Mouse (Mus musculus): ENCODE results near the gene Tpm4. TPM values are rescaled to one million over a fixed set of nuclear protein-coding genes. Genes with fewer than 3 reads are reported as not detected.

Tpm4 gene
- total and polyA plus RNA-seq, 3 experiments = 49.9 to 106 (median 81.4) TPM

DNA sequence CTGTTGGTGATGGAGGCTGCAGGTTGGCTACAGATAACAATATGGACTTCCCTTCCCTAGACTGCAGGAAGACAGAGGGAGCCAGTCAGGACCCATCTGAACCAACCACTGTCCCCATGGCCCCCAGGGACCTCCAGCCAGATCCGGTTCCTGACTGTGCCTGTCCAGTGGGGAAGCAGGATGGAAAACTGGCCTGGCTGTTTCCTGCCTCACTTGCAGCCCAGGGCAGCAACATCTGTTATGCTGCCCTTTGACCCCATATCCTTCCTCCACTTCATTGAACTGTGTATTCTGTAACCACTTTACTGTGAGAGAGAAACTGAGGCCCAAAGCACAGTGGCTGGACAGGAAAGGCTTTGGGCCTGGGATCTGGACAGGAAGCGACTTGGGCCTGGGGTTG is 3.5 kb upstream of the Tpm4 start:
- WGBS = 51% methylated on average over 2 of the region's 2 CpGs
- H3K79me2 ChIP-seq (replicated peaks; ENCODE audit: control insufficient read depth, insufficient read depth, low read length) = 0 out of 2 replicates have a peak, but pooled peaks cover 2% of the 10 kb centered on the region
- H3K4me1 ChIP-seq (ENCODE audit: control insufficient read depth, insufficient read depth, low read length) = peaks cover 5% of the 10 kb centered on the region
- no peaks in the 10 kb centered on the region for H3K36me3 ChIP-seq (ENCODE audit: control insufficient read depth, insufficient read depth, low read length)
- DNase-seq = peak in 1 of 2 experiments; percentile 40
- intact Hi-C loops (cut with DNase I) = no loop called here
- no peaks in the 10 kb centered on the region for H3K27me3 ChIP-seq (ENCODE audit: control insufficient read depth, insufficient read depth, low read length)
- TF ChIP-seq POLR2A (IDR thresholded peaks at IDR 0.05; ENCODE audit: insufficient read depth, low read depth, low read length) (no peak), EP300 (IDR thresholded peaks at IDR 0.05; ENCODE audit: insufficient read depth, low read depth, low read length) (no peak), CTCF (IDR thresholded peaks at IDR 0.05) (no peak)
- H3K4me3 ChIP-seq = no peak overlapping the region
- H3K27ac ChIP-seq = peak overlapping the region; percentile 20
- no peak overlapping the region for H3K9ac ChIP-seq (ENCODE audit: low read depth, low read length)

DNA sequence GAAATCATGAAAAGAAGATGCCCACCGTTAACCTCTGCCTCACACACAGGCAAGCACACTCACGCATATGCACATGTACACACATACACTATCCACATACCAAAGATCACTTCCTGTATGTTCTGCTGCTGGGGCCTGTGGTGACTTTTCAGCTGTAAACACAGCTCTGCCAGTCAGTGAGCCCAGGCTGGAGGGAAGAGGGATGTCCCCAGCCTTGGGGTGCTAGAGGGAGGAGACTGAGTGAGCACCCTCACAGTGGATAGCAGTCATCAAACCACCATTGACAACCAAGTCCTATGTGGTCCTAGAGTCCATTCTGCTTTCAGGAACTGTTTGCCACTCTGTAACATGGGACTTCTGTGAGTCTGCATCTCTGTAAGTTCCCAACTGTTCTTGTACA is 2.9 kb upstream of the Tpm4 start:
- TF ChIP-seq EP300 (IDR thresholded peaks at IDR 0.05; ENCODE audit: insufficient read depth, low read depth, low read length) (no peak), POLR2A (IDR thresholded peaks at IDR 0.05; ENCODE audit: insufficient read depth, low read depth, low read length) (no peak), CTCF (IDR thresholded peaks at IDR 0.05) (no peak)
- Histone ChIP-seq H3K36me3 (ENCODE audit: control insufficient read depth, insufficient read depth, low read length) (no peaks in the 10 kb centered on the region), H3K27me3 (ENCODE audit: control insufficient read depth, insufficient read depth, low read length) (no peaks in the 10 kb centered on the region), H3K27ac (peak overlapping the region; percentile 20; the same call in 1 of the 2 replicates), H3K4me1 (ENCODE audit: control insufficient read depth, insufficient read depth, low read length) (peaks cover 5% of the 10 kb centered on the region), H3K9ac (ENCODE audit: low read depth, low read length) (no peak overlapping the region), H3K4me3 (no peak overlapping the region), H3K79me2 (replicated peaks; ENCODE audit: control insufficient read depth, insufficient read depth, low read length) (0 out of 2 replicates have a peak, but pooled peaks cover 2% of the 10 kb centered on the region)
- intact Hi-C loops (cut with DNase I) = no loop called here
- WGBS = 78% methylated on average over 2 of the region's 2 CpGs
- no peak for DNase-seq

DNA sequence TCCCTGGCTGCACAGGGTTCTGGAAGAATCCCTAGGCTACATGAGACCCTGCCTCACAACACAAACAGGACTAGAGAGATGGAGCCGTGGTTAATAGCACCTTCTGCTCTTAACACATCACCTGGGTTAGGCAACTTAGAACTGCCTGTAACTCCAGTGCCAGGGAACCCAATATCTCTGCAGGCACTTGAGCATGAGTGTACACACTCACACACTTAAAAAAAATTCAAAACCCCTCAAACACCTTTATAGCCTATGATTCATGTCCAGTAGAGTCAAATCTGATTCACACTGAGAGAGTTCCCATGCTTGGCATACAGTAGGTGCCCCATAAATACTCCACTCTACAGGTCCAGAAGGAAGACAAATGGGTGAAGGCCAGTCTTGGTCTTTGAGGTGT is 2.4 kb upstream of the Tpm4 start:
- H3K9ac ChIP-seq (ENCODE audit: low read depth, low read length) = no peak overlapping the region
- no peak overlapping the region for H3K27ac ChIP-seq
- H3K36me3 ChIP-seq (ENCODE audit: control insufficient read depth, insufficient read depth, low read length) = no peaks in the 10 kb centered on the region
- no peak for TF ChIP-seq EP300 (IDR thresholded peaks at IDR 0.05; ENCODE audit: insufficient read depth, low read depth, low read length)
- no peak for TF ChIP-seq POLR2A (IDR thresholded peaks at IDR 0.05; ENCODE audit: insufficient read depth, low read depth, low read length)
- no peak for TF ChIP-seq CTCF (IDR thresholded peaks at IDR 0.05)
- H3K27me3 ChIP-seq (ENCODE audit: control insufficient read depth, insufficient read depth, low read length) = no peaks in the 10 kb centered on the region
- no peak for DNase-seq
- peaks cover 8% of the 10 kb centered on the region for H3K4me1 ChIP-seq (ENCODE audit: control insufficient read depth, insufficient read depth, low read length)
- 0 out of 2 replicates have a peak, but pooled peaks cover 2% of the 10 kb centered on the region for H3K79me2 ChIP-seq (replicated peaks; ENCODE audit: control insufficient read depth, insufficient read depth, low read length)
- WGBS = 96% methylated on average over 1 of the region's 1 CpGs
- H3K4me3 ChIP-seq = no peak overlapping the region
- intact Hi-C loops (cut with DNase I) = no loop called here

DNA sequence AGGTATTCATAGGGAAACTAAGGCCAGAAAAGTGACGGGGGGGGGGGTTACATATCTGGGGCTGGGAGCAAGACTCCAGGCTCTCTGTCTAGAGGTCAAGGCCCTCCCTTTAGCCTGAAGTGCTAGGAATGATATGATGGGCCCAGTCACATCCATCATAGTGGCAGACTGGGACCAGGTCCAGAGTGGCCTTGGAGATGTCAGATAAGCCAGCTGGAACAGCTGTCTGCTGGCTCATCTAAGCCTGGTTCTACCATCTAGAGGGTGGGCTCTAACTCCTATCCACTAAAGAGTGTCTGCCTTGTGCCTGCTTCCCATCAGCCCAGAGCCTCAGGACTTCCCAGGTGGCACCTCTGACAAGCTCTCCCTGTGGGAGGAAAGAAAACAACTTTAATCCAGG is 1.9 kb upstream of the Tpm4 start:
- DNase-seq = no peak
- Histone ChIP-seq H3K27ac (no peak overlapping the region), H3K9ac (ENCODE audit: low read depth, low read length) (no peak overlapping the region), H3K36me3 (ENCODE audit: control insufficient read depth, insufficient read depth, low read length) (no peaks in the 10 kb centered on the region; the same call in 1 of the 2 replicates), H3K27me3 (ENCODE audit: control insufficient read depth, insufficient read depth, low read length) (no peaks in the 10 kb centered on the region), H3K4me3 (no peak overlapping the region), H3K4me1 (ENCODE audit: control insufficient read depth, insufficient read depth, low read length) (peaks cover 11% of the 10 kb centered on the region), H3K79me2 (replicated peaks; ENCODE audit: control insufficient read depth, insufficient read depth, low read length) (0 out of 2 replicates have a peak, but pooled peaks cover 2% of the 10 kb centered on the region)
- 58% methylated on average over 1 of the region's 1 CpGs for WGBS
- TF ChIP-seq CTCF (IDR thresholded peaks at IDR 0.05) (no peak), POLR2A (IDR thresholded peaks at IDR 0.05; ENCODE audit: insufficient read depth, low read depth, low read length) (no peak), EP300 (IDR thresholded peaks at IDR 0.05; ENCODE audit: insufficient read depth, low read depth, low read length) (no peak)
- intact Hi-C loops (cut with DNase I) = no loop called here

DNA sequence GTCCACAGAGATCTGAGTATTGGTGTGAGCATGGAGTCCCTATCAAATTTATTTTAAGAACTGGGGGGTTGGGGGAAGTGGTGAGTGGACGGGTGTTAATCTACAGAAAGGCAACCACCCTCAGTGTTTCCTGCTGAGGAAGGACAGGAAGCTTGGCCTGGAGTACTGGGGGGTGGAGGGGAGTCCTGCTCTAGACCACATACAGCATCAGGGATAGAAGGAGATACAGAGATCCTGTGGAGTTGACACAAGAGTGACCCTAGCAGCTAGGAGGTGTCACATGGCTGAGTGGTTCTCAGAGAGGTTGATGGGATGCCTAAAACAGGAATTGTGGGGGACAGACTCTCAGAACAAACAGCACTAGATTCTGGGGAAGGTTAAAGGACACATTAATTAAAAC is 1.3 kb upstream of the Tpm4 start:
- 26% methylated on average over 1 of the region's 1 CpGs for WGBS
- peaks cover 4% of the 10 kb centered on the region; the same call in 1 of the 2 replicates for H3K79me2 ChIP-seq (replicated peaks; ENCODE audit: control insufficient read depth, insufficient read depth, low read length)
- H3K36me3 ChIP-seq (ENCODE audit: control insufficient read depth, insufficient read depth, low read length) = peaks cover 2% of the 10 kb centered on the region
- no peak for DNase-seq
- no peak overlapping the region for H3K4me3 ChIP-seq
- H3K27ac ChIP-seq = no peak overlapping the region
- H3K27me3 ChIP-seq (ENCODE audit: control insufficient read depth, insufficient read depth, low read length) = no peaks in the 10 kb centered on the region
- no peak overlapping the region for H3K9ac ChIP-seq (ENCODE audit: low read depth, low read length)
- peaks cover 15% of the 10 kb centered on the region for H3K4me1 ChIP-seq (ENCODE audit: control insufficient read depth, insufficient read depth, low read length)
- intact Hi-C loops (cut with DNase I) = no loop called here
- no peak for TF ChIP-seq POLR2A (IDR thresholded peaks at IDR 0.05; ENCODE audit: insufficient read depth, low read depth, low read length)
- no peak for TF ChIP-seq EP300 (IDR thresholded peaks at IDR 0.05; ENCODE audit: insufficient read depth, low read depth, low read length)
- no peak for TF ChIP-seq CTCF (IDR thresholded peaks at IDR 0.05)

DNA sequence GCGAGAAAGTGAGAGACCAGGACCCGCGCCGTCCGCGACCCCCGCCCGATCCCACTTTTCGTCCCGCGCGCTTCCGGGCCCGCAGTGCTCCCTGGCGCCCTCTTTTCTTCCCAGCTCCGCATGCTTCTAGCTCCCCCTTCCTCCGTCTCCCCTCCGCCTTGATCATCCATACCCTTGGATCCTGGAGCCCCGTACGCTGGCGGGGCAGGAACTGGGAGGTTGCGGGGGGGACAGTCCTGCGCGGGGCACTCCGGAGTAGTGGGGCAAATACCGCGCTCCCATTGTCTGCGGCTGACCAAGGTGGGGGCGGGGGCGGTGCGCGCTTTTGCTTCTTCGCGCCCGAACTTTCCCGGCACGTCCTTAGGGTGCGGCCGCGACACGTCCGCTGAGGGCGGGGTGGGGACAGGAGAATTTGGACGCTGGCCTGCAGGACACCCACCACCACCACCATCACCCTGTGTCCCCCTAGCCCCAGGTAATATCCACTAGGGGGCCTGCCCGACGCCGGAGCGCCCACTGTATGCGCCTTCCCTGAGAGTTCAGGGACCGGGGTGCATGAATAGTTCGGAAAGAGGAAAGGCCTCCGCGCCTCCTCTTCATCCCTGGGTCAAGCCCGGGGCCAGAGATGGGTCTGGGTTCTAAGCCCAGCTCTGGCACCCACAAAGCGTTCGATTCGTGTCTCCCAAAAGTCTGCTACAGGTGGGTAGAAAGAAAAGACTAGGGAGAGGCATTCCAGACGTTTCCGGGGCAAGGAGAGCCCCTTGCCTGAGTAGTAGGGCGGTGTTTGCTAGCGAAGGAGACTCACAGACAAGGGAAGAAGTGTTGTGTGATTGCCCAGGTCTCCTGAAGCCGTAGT is 899 bp downstream of the Tpm4 start:
- H3K4me1 ChIP-seq (ENCODE audit: control insufficient read depth, insufficient read depth, low read length) = peaks cover 16% of the 10 kb centered on the region
- H3K27ac ChIP-seq = peak overlapping the region; percentile 98
- peaks cover 9% of the 10 kb centered on the region for H3K36me3 ChIP-seq (ENCODE audit: control insufficient read depth, insufficient read depth, low read length)
- H3K27me3 ChIP-seq (ENCODE audit: control insufficient read depth, insufficient read depth, low read length) = no peaks in the 10 kb centered on the region
- peak overlapping the region; percentile 81 for H3K4me3 ChIP-seq
- peak overlapping the region; percentile 100 for H3K9ac ChIP-seq (ENCODE audit: low read depth, low read length)
- DNase-seq = peak; percentile 74 to 75
- peaks cover 5% of the 10 kb centered on the region; the same call in 1 of the 2 replicates for H3K79me2 ChIP-seq (replicated peaks; ENCODE audit: control insufficient read depth, insufficient read depth, low read length)
- WGBS = under 1% methylated on average over 60 of the region's 62 CpGs
- intact Hi-C loops (cut with DNase I) = loop anchor here (1.0 kb wide), 1 partner anchor 25 kb away; no protein-coding TSS in a partner anchor
- TF ChIP-seq EP300 (IDR thresholded peaks at IDR 0.05; ENCODE audit: insufficient read depth, low read depth, low read length) (no peak), CTCF (IDR thresholded peaks at IDR 0.05) (peak; percentile 55)

Data from heart, adult 2 months (tissue).